Mouse (Mus musculus) midbrain, postnatal 0 days (tissue): ENCODE results near the gene Pcp4. TPM values are rescaled to one million over a fixed set of nuclear protein-coding genes. Genes with fewer than 3 reads are reported as not detected.

Experiments used
- ATAC-seq: fragments of 200-750 bp; cut with Nextera tagmentation; 2 replicates; pipeline ENCODE4 v1.8.0; 2017; ENCODE audit warnings: moderate number of reproducible peaks, mild to moderate bottlenecking, moderate TSS enrichment, moderate library complexity; ENCODE audit not compliant: low FRiP score
- DNase-seq: peaks from one replicate; pipeline ENCODE4 v3.0.0-alpha.2; 2015; ENCODE audit warnings: low spot score
- H3K27ac ChIP-seq: fragments of 300-500 bp; sonication (generic); 2 replicates; pipeline ENCODE4 v1.5.1; 2014; ENCODE audit warnings: low read depth, mild to moderate bottlenecking, low read length, mixed read lengths
- H3K27me3 ChIP-seq: fragments of 300-500 bp; sonication (generic); 2 replicates; pipeline ENCODE4 v1.6.1; 2014; ENCODE audit warnings: low read length, control low read depth, mixed read lengths; ENCODE audit not compliant: insufficient read depth
- H3K36me3 ChIP-seq: fragments of 300-500 bp; sonication (generic); 2 replicates; pipeline ENCODE4 v1.6.1; 2014; ENCODE audit warnings: low read length, control low read depth, mixed read lengths; ENCODE audit not compliant: insufficient read depth
- H3K4me1 ChIP-seq: fragments of 300-500 bp; sonication (generic); 2 replicates; pipeline ENCODE4 v1.6.1; 2014; ENCODE audit warnings: mild to moderate bottlenecking, control low read depth, antibody characterized with exemption, low read length, mixed read lengths; ENCODE audit not compliant: insufficient read depth
- H3K4me2 ChIP-seq: fragments of 300-500 bp; sonication (generic); 2 replicates; pipeline ENCODE4 v1.6.1; 2014; ENCODE audit warnings: low read depth, mild to moderate bottlenecking, low read length, mixed read lengths; ENCODE audit not compliant: poor library complexity, severe bottlenecking
- H3K4me3 ChIP-seq: fragments of 300-500 bp; sonication (generic); 2 replicates; pipeline ENCODE4 v1.5.1; 2014; ENCODE audit warnings: low read depth, mild to moderate bottlenecking, low read length, moderate library complexity
- H3K9ac ChIP-seq: fragments of 300-500 bp; sonication (generic); replicated peaks from 2 replicates; pipeline ENCODE4 v1.6.1; 2014; ENCODE audit warnings: mild to moderate bottlenecking, low read length, moderate library complexity, mixed read lengths; ENCODE audit not compliant: poor library complexity, severe bottlenecking
- H3K9me3 ChIP-seq: fragments of 300-500 bp; sonication (generic); 2 replicates; pipeline ENCODE4 v1.6.1; 2016; ENCODE audit warnings: low read length, control low read depth
- CTCF ChIP-seq: IDR thresholded peaks from 2 replicates; pipeline ENCODE4 v1.5.1; 2016; ENCODE audit warnings: antibody characterized with exemption, mild to moderate bottlenecking
- WGBS: fragments of 180-500 bp; shearing (Covaris S2); extraction: QIAGEN DNeasy Blood & Tissue Kit; methylation state at CpG from one replicate; pipeline ENCODE4 v1.1.7; 2014; 5-methylcytosine and 5-hydroxymethylcytosine counted together
- polyA plus RNA-seq: library from polyadenylated mRNA; unstranded; fragments of >200 nt; fragmentation: Nextera tagmentation; extraction: Ambion mirVana; gene quantifications from 2 replicates; pipeline ENCODE4 v1.2.1, GENCODE M21; 2015
- total RNA-seq: library from RNA; depleted of rRNA; stranded (reverse); fragments of >200 nt; gene quantifications from 2 replicates; pipeline ENCODE4 v1.2.3, GENCODE M21; 2014; rRNA removed

The Pcp4 gene
- total RNA-seq (333 and 361 TPM in 2 replicates), polyA plus RNA-seq (687 and 775 TPM in 2 replicates)

GRCm38 (mm10) chr16:96467445-96467844 is at the start of gene Pcp4:
TSS of gene Pcp4 (plus strand) at chr16:96467606.
- H3K4me1 ChIP-seq: peaks cover 12% of the 10 kb centered on the region
- ATAC-seq: peak; percentile 90
- peak; percentile 99 for TF ChIP-seq CTCF
- H3K9ac ChIP-seq: peak within 1 kb of the TSS; percentile 34
- H3K36me3 ChIP-seq: no peaks in the 10 kb centered on the region
- H3K4me2 ChIP-seq: peak within 1 kb of the TSS; percentile 52
- 11% methylated on average over 8 of the region's 8 CpGs for WGBS
- DNase-seq: peak; percentile 92
- H3K27ac ChIP-seq: peak within 1 kb of the TSS; percentile 67
- H3K9me3 ChIP-seq: no peaks in the 10 kb centered on the region
- no peaks in the 10 kb centered on the region for H3K27me3 ChIP-seq
- peak within 1 kb of the TSS; percentile 40 for H3K4me3 ChIP-seq

GRCm38 (mm10) chr16:96425044-96425443 is 42.4 kb upstream of the Pcp4 start:
- DNase-seq: no peak
- Histone ChIP-seq H3K27ac (no peak overlapping the region), H3K36me3 (no peaks in the 10 kb centered on the region), H3K4me2 (no peak overlapping the region), H3K9ac (no peak overlapping the region), H3K27me3 (no peaks in the 10 kb centered on the region), H3K4me1 (no peaks in the 10 kb centered on the region), H3K4me3 (no peak overlapping the region), H3K9me3 (no peaks in the 10 kb centered on the region)
- ATAC-seq: no peak
- no peak for TF ChIP-seq CTCF
- WGBS: 85% methylated on average over 2 of the region's 2 CpGs

- no peaks in the 10 kb centered on the region for H3K27me3 ChIP-seq
- no peak overlapping the region for H3K4me3 ChIP-seq
- DNase-seq: no peak
- no peak overlapping the region for H3K27ac ChIP-seq
- no peaks in the 10 kb centered on the region for H3K9me3 ChIP-seq
- no peak overlapping the region for H3K9ac ChIP-seq
- TF ChIP-seq CTCF: no peak
- no peak for ATAC-seq
- H3K36me3 ChIP-seq: no peaks in the 10 kb centered on the region
- H3K4me1 ChIP-seq: no peaks in the 10 kb centered on the region
- 81% methylated on average over 7 of the region's 7 CpGs for WGBS
- H3K4me2 ChIP-seq: no peak overlapping the region
Measured at GRCm38 (mm10) chr16:96426671-96427070, 40.7 kb upstream of the Pcp4 start.

GRCm38 (mm10) chr16:96429046-96429445 is 38.4 kb upstream of the Pcp4 start:
- no peaks in the 10 kb centered on the region for H3K36me3 ChIP-seq
- H3K4me3 ChIP-seq: no peak overlapping the region
- no peak overlapping the region for H3K27ac ChIP-seq
- H3K9ac ChIP-seq: no peak overlapping the region
- no peak overlapping the region for H3K4me2 ChIP-seq
- no peaks in the 10 kb centered on the region for H3K4me1 ChIP-seq
- DNase-seq: no peak
- TF ChIP-seq CTCF: no peak
- ATAC-seq: no peak
- 62% methylated on average over 3 of the region's 3 CpGs for WGBS
- no peaks in the 10 kb centered on the region for H3K9me3 ChIP-seq
- no peaks in the 10 kb centered on the region for H3K27me3 ChIP-seq

GRCm38 (mm10) chr16:96433266-96433665 is 34.1 kb upstream of the Pcp4 start:
- H3K27ac ChIP-seq: no peak overlapping the region
- no peak overlapping the region for H3K4me2 ChIP-seq
- no peak overlapping the region for H3K4me3 ChIP-seq
- no peak for TF ChIP-seq CTCF
- WGBS: 89% methylated on average over 10 of the region's 10 CpGs
- ATAC-seq: no peak
- H3K4me1 ChIP-seq: no peaks in the 10 kb centered on the region
- H3K36me3 ChIP-seq: no peaks in the 10 kb centered on the region
- no peaks in the 10 kb centered on the region for H3K27me3 ChIP-seq
- H3K9me3 ChIP-seq: no peaks in the 10 kb centered on the region
- no peak overlapping the region for H3K9ac ChIP-seq
- DNase-seq: no peak

- no peak overlapping the region for H3K27ac ChIP-seq
- H3K27me3 ChIP-seq: no peaks in the 10 kb centered on the region
- H3K4me1 ChIP-seq: no peaks in the 10 kb centered on the region
- no peaks in the 10 kb centered on the region for H3K36me3 ChIP-seq
- no peak overlapping the region for H3K4me2 ChIP-seq
- ATAC-seq: no peak
- H3K9ac ChIP-seq: no peak overlapping the region
- no peak overlapping the region for H3K4me3 ChIP-seq
- no peaks in the 10 kb centered on the region for H3K9me3 ChIP-seq
- 77% methylated on average over 3 of the region's 3 CpGs for WGBS
- DNase-seq: no peak
- no peak for TF ChIP-seq CTCF
Measured at GRCm38 (mm10) chr16:96434024-96434785, 33.2 kb upstream of the Pcp4 start.
